Mouse (Mus musculus): ENCODE results near the gene Naga. TPM values are rescaled to one million over a fixed set of nuclear protein-coding genes. Genes with fewer than 3 reads are reported as not detected.

Naga gene
- polyA plus RNA-seq, 1 experiment, result not detected

DNA sequence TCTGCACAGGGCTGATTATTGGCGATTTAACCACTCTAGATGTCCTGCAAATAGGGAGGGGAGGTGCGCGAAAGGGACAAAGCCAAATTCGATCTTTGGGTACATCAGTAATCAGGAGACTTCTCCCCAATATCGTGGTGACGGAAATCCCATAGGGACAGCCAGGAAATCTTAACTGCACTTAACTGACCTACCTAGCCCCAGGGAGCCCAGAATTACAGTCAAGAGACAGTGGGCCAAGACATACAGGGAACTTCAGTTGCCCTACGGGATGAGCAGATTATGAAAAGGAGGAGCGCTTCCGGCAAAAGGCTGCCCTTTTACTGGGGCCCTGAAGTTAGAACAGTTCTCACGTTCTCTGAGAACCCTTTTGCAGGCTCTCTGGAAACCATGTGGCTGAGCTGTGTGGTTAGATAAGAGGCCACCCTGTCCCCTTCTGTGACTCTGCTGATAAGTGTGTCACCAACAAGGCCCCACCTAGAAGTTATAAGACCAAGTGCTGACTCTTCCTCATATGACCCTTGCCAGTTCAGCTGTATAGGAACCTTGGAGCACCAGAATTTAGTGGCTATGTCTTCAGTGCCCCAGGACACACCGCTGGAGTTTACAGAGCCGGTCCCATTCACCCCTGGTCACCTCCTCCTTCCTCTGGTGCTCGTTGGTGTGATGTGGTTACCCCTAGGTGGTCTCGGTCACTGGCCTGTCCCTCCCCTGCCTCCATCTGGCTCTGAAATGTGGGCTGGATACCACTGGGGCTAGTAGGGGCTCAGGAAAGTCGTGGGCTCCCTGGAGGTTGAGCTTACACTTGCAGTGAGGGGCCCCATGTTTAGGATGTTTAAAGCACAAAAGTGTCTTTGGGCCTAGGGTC lies 3.2 kb upstream of the Naga start:
- H3K4me3 ChIP-seq (ENCODE audit: insufficient read depth, low read depth, low read length), result no peak overlapping the region
- TF ChIP-seq POLR2A (IDR thresholded peaks at IDR 0.05; ENCODE audit: insufficient read depth, low read depth, low read length), result no peak
- no peak for TF ChIP-seq CTCF (IDR thresholded peaks at IDR 0.05; ENCODE audit: insufficient read depth, low read depth, low read length)
- H3K27ac ChIP-seq (ENCODE audit: insufficient read depth, low read depth, low read length), result no peak overlapping the region
- 80% methylated on average over 15 of the region's 15 CpGs for WGBS
- H3K4me1 ChIP-seq (ENCODE audit: control insufficient read depth, insufficient read depth, low read length), result peaks cover 23% of the 10 kb centered on the region

DNA sequence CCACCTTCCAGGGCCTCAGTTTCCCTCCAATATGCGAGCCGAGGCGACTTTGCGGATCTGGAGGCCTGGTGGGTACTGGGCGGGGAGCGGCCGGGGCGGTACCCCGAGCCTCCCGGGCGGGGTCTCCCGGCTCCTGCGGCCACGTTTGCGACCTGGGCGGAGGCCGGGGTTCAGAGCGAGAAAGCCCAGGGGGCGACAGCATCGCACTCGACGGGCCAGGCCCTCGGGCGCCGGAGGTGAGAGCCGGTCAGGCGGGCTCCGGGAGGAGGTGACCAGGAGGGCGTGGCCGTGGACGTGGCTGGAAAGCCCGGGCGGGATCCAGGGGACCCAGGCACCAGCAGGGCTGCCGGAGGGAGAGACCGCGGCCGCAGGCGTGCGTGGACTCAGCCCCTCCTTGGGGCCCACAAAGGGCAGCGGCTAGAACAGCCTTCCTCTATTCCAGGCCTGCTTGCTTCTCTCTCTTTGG lies 2.3 kb upstream of the Naga start:
- peaks cover 25% of the 10 kb centered on the region for H3K4me1 ChIP-seq (ENCODE audit: control insufficient read depth, insufficient read depth, low read length)
- 16% methylated on average over 40 of the region's 40 CpGs for WGBS
- no peak overlapping the region for H3K4me3 ChIP-seq (ENCODE audit: insufficient read depth, low read depth, low read length)
- TF ChIP-seq CTCF (IDR thresholded peaks at IDR 0.05; ENCODE audit: insufficient read depth, low read depth, low read length) (no peak), POLR2A (IDR thresholded peaks at IDR 0.05; ENCODE audit: insufficient read depth, low read depth, low read length) (no peak)
- H3K27ac ChIP-seq (ENCODE audit: insufficient read depth, low read depth, low read length), result no peak overlapping the region

DNA sequence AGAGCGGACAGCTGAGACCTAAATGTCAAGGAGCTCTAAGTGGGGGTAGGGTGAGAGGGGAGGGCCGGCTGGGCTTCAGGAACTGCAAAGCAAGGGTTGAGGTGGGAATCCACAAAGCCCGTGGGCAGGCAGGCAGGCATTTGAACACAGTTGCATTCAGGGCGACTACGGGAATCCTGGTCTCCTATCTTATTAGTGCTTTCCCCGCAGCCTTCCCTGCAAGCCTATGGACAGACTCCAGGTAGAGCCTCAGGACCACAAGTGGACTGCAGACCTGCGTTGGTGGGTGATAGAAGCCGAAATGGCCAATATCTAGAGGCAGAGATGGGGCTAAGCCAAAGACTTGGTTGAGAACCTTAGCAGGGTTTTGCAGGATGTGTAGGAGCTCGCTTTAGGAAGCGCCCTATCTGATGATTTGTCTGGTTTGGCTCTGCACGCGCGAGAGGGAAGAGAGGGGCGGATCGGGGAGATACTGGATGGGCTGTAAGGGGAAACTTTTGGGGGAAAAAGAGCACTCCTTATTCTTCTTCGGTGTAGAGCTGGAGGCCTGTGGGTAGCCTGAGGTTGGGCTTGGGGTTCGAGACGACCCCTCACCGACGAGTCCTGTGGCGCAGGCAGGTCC lies 1.8 kb upstream of the Naga start:
- 57% methylated on average over 21 of the region's 21 CpGs for WGBS

DNA sequence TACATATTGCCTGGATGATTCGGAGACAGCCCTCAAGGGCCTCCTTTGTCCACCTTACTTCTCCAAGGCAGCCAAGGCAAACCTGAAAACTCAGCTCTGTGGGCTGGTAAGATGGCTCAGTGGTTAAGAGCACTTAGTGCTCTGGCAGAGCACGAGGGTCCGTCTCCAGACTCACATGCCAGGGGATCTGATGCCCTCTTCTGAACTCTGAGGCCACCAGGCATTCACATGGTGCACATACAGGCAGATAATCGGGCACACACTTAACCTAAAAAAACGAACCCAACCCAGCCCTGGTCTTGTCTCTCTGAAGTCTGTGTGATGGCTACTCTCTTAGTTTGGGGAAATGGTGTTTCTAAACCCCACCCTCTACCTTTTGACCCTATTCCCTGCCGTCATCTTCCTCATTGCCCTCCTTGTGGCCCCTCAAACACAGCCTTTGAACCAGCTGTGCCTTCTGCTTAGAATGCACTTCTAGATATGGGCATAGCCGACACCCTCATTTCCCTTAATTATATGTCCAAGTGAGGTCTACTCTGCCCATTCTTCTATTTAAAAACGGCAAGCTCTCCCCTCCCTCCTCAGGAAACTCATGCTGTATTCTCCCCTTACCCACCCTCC lies 1.0 kb upstream of the Naga start:
- TF ChIP-seq POLR2A (IDR thresholded peaks at IDR 0.05; ENCODE audit: insufficient read depth, low read depth, low read length) (no peak), CTCF (IDR thresholded peaks at IDR 0.05; ENCODE audit: insufficient read depth, low read depth, low read length) (no peak)
- H3K27ac ChIP-seq (ENCODE audit: insufficient read depth, low read depth, low read length), result no peak overlapping the region
- H3K4me3 ChIP-seq (ENCODE audit: insufficient read depth, low read depth, low read length), result no peak overlapping the region
- peaks cover 25% of the 10 kb centered on the region for H3K4me1 ChIP-seq (ENCODE audit: control insufficient read depth, insufficient read depth, low read length)
- WGBS, result 71% methylated on average over 8 of the region's 8 CpGs

More for the DNA sequence above, 1.8 kb upstream of the Naga start:
- Histone ChIP-seq H3K4me3 (ENCODE audit: insufficient read depth, low read depth, low read length) (no peak overlapping the region), H3K27ac (ENCODE audit: insufficient read depth, low read depth, low read length) (no peak overlapping the region), H3K4me1 (ENCODE audit: control insufficient read depth, insufficient read depth, low read length) (peaks cover 25% of the 10 kb centered on the region)
- TF ChIP-seq POLR2A (IDR thresholded peaks at IDR 0.05; ENCODE audit: insufficient read depth, low read depth, low read length) (no peak), CTCF (IDR thresholded peaks at IDR 0.05; ENCODE audit: insufficient read depth, low read depth, low read length) (no peak)

DNA sequence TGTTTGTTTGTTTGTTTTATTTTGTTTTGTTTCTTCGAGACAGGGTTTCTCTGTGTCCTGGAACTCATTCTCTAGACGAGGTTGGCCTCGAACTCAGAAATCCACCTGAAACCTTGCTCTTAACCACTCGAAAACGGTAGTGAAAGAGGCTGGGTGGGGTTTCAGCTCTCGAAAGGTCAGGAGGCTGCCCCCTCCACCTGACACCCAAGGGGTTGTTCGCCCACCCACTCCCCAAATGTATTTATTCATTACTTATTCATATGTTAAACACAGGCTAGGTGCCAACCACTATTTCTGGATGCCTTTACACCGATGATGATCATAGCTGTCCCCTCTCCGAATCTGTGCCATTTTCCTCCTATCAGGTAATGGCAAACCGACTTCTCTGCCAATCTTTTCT lies 425 bp upstream of the Naga start:
- H3K4me1 ChIP-seq (ENCODE audit: control insufficient read depth, insufficient read depth, low read length), result peaks cover 25% of the 10 kb centered on the region
- no peak for TF ChIP-seq POLR2A (IDR thresholded peaks at IDR 0.05; ENCODE audit: insufficient read depth, low read depth, low read length)
- no peak for TF ChIP-seq CTCF (IDR thresholded peaks at IDR 0.05; ENCODE audit: insufficient read depth, low read depth, low read length)
- 44% methylated on average over 10 of the region's 10 CpGs for WGBS
- H3K4me3 ChIP-seq (ENCODE audit: insufficient read depth, low read depth, low read length), result peak overlapping the region; percentile 80
- peak overlapping the region; percentile 36; the same call in 1 of the 2 replicates for H3K27ac ChIP-seq (ENCODE audit: insufficient read depth, low read depth, low read length)

DNA sequence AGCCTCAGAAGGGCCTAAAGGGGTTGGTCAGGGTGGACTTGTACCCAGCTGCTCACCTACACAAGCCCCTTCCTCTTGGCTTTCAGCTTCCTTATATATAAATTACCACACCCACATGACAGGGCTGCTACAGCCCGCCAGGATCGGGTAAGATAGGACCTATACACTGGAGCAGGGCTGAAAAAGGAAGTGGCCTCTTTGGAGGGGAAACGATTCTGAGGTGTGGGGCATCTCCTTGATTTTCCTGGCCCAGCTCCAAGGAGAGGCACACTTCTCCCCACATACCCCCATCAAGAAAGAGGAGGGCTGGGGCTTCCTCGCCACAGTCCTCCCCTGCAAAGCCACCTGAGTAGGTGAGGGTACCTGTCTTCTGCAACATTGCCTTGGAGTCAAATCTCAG lies 850 bp downstream of the Naga start:
- H3K4me1 ChIP-seq (ENCODE audit: control insufficient read depth, insufficient read depth, low read length), result peaks cover 25% of the 10 kb centered on the region
- TF ChIP-seq POLR2A (IDR thresholded peaks at IDR 0.05; ENCODE audit: insufficient read depth, low read depth, low read length), result no peak
- no peak for TF ChIP-seq CTCF (IDR thresholded peaks at IDR 0.05; ENCODE audit: insufficient read depth, low read depth, low read length)
- no peak overlapping the region for H3K27ac ChIP-seq (ENCODE audit: insufficient read depth, low read depth, low read length)
- WGBS, result 28% methylated on average over 4 of the region's 4 CpGs
- H3K4me3 ChIP-seq (ENCODE audit: insufficient read depth, low read depth, low read length), result peak overlapping the region; percentile 80

DNA sequence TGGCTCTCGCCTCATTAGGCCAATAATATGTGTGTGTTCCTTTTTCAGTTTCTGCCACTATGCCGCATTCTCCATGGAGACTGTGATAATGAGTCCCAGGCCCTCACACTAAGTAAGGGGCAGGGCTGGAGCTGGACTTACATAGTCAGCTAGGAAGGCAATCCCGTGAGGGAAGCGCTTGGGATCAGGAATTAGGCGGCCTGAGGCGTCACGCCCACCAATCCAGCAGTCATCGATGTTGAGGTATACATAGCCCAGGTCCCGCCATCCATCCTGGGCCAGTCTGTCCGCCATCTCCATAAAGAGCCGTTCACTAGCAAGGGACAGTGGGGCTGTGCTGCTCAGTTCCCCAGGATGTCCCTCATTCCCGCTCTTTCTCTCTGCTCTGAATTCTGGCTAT lies 2.1 kb downstream of the Naga start:
- Histone ChIP-seq H3K27ac (ENCODE audit: insufficient read depth, low read depth, low read length) (no peak overlapping the region), H3K4me3 (ENCODE audit: insufficient read depth, low read depth, low read length) (no peak overlapping the region), H3K4me1 (ENCODE audit: control insufficient read depth, insufficient read depth, low read length) (peaks cover 25% of the 10 kb centered on the region)
- TF ChIP-seq CTCF (IDR thresholded peaks at IDR 0.05; ENCODE audit: insufficient read depth, low read depth, low read length), result no peak
- TF ChIP-seq POLR2A (IDR thresholded peaks at IDR 0.05; ENCODE audit: insufficient read depth, low read depth, low read length), result no peak
- 74% methylated on average over 12 of the region's 12 CpGs for WGBS

DNA sequence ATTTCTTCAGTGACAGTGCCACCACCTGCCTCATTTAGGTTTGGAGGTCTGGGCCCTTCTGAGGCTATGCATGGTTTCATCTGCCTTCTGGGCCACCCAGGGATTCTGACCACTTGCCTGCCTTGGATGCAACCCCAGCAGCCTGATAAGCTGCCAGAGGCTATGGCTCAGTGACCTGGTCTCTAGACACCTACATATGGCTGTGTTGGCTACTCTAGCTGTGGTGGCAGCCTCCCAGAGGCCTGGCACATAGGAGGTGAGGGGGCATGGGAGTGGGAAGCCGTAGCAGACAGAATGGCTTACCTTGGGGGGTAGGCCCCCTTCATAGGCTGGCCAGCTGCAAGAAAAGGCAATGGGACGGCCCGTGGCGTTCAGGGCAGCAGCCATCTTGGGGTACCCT lies 3.5 kb downstream of the Naga start:
- Histone ChIP-seq H3K4me1 (ENCODE audit: control insufficient read depth, insufficient read depth, low read length) (peaks cover 19% of the 10 kb centered on the region), H3K4me3 (ENCODE audit: insufficient read depth, low read depth, low read length) (no peak overlapping the region), H3K27ac (ENCODE audit: insufficient read depth, low read depth, low read length) (no peak overlapping the region)
- WGBS, result 95% methylated on average over 4 of the region's 4 CpGs
- no peak for TF ChIP-seq CTCF (IDR thresholded peaks at IDR 0.05; ENCODE audit: insufficient read depth, low read depth, low read length)
- TF ChIP-seq POLR2A (IDR thresholded peaks at IDR 0.05; ENCODE audit: insufficient read depth, low read depth, low read length), result no peak

DNA sequence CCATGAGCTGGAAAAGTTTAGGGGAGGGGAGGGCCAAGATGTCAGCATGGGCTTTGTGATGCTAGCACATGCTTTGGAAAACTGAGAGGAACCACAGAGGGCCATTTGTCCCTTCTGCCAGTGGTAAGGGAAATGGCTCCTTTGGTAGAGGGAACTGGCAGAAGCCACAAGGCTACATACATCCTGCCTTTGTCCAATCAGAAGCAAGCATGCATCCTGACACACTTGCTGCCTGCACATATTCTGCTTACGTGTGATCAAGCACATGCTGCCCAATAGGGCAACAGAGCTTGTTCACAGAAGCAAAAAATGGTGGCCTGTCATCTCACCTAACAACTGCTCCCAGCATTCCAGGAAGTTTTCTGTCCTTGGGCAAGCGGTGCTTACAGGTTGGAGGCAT lies 13.3 kb downstream of the Naga start:
- Histone ChIP-seq H3K27ac (ENCODE audit: insufficient read depth, low read depth, low read length) (no peak overlapping the region), H3K4me1 (ENCODE audit: control insufficient read depth, insufficient read depth, low read length) (no peaks in the 10 kb centered on the region), H3K4me3 (ENCODE audit: insufficient read depth, low read depth, low read length) (no peak overlapping the region)
- TF ChIP-seq POLR2A (IDR thresholded peaks at IDR 0.05; ENCODE audit: insufficient read depth, low read depth, low read length) (no peak), CTCF (IDR thresholded peaks at IDR 0.05; ENCODE audit: insufficient read depth, low read depth, low read length) (no peak)
- 84% methylated on average over 2 of the region's 2 CpGs for WGBS

All from olfactory bulb, adult 2 months (tissue).